Mouse (Mus musculus) liver, embryonic 15.5 days (tissue): ENCODE data around the gene Tagln3. TPM values are rescaled to one million over a fixed set of nuclear protein-coding genes. Genes with fewer than 3 reads are reported as not detected.

Experiments used
- ATAC-seq: fragments of 200-750 bp; cut with Nextera tagmentation; 2 replicates; pipeline ENCODE4 v1.8.0; 2017; ENCODE audit warnings: moderate number of reproducible peaks, mild to moderate bottlenecking, moderate library complexity; ENCODE audit not compliant: insufficient read depth
- H3K27ac ChIP-seq: fragments of 300-500 bp; sonication (generic); replicated peaks from 2 replicates; pipeline ENCODE4 v1.5.1; 2015; ENCODE audit warnings: mild to moderate bottlenecking, inconsistent platforms
- H3K27me3 ChIP-seq: fragments of 300-500 bp; sonication (generic); 2 replicates; pipeline ENCODE4 v1.6.1; 2015; ENCODE audit warnings: mild to moderate bottlenecking, inconsistent platforms
- H3K36me3 ChIP-seq: fragments of 300-500 bp; sonication (generic); replicated peaks from 2 replicates; pipeline ENCODE4 v1.6.1; 2015; ENCODE audit warnings: moderate library complexity, mild to moderate bottlenecking, inconsistent platforms
- H3K4me1 ChIP-seq: fragments of 300-500 bp; sonication (generic); replicated peaks from 2 replicates; pipeline ENCODE4 v1.6.1; 2015; ENCODE audit warnings: inconsistent platforms
- H3K4me2 ChIP-seq: fragments of 300-500 bp; sonication (generic); 2 replicates; pipeline ENCODE4 v1.6.1; 2015; ENCODE audit warnings: moderate library complexity, mild to moderate bottlenecking, inconsistent platforms
- H3K4me3 ChIP-seq: fragments of 300-500 bp; sonication (generic); replicated peaks from 2 replicates; pipeline ENCODE4 v1.5.1; 2015; ENCODE audit warnings: mild to moderate bottlenecking, inconsistent platforms
- H3K9ac ChIP-seq: fragments of 300-500 bp; sonication (generic); 2 replicates; pipeline ENCODE4 v1.6.1; 2015; ENCODE audit warnings: moderate library complexity, mild to moderate bottlenecking, inconsistent platforms
- H3K9me3 ChIP-seq: fragments of 300-500 bp; sonication (generic); replicated peaks from 2 replicates; pipeline ENCODE4 v1.6.1; 2016; ENCODE audit warnings: inconsistent platforms
- WGBS: fragments of 180-500 bp; shearing (Covaris S2); methylation state at CpG from one replicate; pipeline ENCODE4 v1.1.7; 2015; ENCODE audit warnings: mixed read lengths; ENCODE audit not compliant: insufficient replicate concordance; 5-methylcytosine and 5-hydroxymethylcytosine counted together
- polyA plus RNA-seq: library from polyadenylated mRNA; unstranded; fragments of >200 nt; fragmentation: Nextera tagmentation; extraction: Ambion mirVana; gene quantifications from 2 replicates; pipeline ENCODE4 v1.2.1, GENCODE M21; 2015

Gene Tagln3
- polyA plus RNA-seq, 1 experiment from 2014 or later: 0.38 TPM

DNA sequence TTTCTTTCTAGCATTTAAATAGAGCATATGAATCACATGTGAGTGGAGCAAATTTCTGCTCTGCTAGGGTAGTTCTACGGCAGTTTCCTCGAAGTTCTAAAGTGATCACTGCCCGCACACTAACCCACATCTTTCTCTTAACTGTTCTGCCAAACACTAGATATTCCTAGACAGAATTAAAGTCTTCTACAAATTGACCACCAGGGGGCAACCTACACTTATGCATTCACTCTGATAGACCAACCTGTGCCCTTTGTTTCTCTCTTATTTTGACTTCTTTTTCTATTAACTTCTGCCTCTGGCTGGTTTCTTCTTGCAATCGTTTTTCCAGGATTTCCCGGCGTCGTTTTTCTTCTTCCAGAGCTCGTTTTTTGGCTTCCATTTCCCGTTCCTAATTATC, 32.4 kb upstream of the Tagln3 start:
- Histone ChIP-seq H3K4me2 (no peak overlapping the region), H3K27me3 (no peaks in the 10 kb centered on the region), H3K36me3 (0 out of 2 replicates have a peak, but pooled peaks cover 1% of the 10 kb centered on the region), H3K9ac (no peak overlapping the region), H3K4me3 (no peak overlapping the region), H3K9me3 (no peaks in the 10 kb centered on the region), H3K27ac (no peak overlapping the region), H3K4me1 (no peaks in the 10 kb centered on the region; the same call in 1 of the 2 replicates)
- WGBS: 18% methylated on average over 9 of the region's 9 CpGs
- ATAC-seq: no peak

DNA sequence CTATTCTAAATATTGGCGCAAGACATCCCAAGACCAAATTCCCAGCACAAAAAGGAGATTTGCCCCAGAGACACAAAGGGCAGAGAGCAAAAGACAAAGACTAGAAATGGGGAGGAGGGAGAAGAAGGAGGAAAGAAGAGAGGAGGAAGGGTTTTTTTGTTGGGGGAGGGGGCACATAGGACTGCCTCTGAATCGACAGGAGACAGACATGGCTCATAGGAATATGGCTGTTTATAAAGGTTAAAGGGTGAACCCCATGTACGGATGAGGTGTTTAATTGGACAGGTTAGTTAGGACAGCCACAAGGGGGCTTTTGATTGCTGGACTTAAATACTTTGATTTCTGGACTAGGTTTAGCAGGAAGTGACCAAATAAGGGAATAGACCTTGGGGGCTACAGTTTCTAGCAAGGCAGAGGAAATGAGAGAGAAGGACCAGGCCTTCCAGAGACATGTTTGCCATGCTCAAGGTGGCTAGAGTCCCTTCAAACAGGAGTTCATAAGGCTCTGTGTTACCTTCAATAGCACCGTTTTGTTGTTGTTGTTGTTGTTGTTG, 19.3 kb upstream of the Tagln3 start:
- Histone ChIP-seq H3K9me3 (no peaks in the 10 kb centered on the region), H3K36me3 (peaks cover 3% of the 10 kb centered on the region; the same call in 1 of the 2 replicates), H3K27me3 (no peaks in the 10 kb centered on the region), H3K9ac (no peak overlapping the region), H3K4me3 (no peak overlapping the region), H3K4me1 (peaks cover 16% of the 10 kb centered on the region), H3K4me2 (peak overlapping the region; percentile 77; the same call in 1 of the 2 replicates), H3K27ac (no peak overlapping the region)
- no peak for ATAC-seq
- WGBS: 69% methylated on average over 4 of the region's 4 CpGs

DNA sequence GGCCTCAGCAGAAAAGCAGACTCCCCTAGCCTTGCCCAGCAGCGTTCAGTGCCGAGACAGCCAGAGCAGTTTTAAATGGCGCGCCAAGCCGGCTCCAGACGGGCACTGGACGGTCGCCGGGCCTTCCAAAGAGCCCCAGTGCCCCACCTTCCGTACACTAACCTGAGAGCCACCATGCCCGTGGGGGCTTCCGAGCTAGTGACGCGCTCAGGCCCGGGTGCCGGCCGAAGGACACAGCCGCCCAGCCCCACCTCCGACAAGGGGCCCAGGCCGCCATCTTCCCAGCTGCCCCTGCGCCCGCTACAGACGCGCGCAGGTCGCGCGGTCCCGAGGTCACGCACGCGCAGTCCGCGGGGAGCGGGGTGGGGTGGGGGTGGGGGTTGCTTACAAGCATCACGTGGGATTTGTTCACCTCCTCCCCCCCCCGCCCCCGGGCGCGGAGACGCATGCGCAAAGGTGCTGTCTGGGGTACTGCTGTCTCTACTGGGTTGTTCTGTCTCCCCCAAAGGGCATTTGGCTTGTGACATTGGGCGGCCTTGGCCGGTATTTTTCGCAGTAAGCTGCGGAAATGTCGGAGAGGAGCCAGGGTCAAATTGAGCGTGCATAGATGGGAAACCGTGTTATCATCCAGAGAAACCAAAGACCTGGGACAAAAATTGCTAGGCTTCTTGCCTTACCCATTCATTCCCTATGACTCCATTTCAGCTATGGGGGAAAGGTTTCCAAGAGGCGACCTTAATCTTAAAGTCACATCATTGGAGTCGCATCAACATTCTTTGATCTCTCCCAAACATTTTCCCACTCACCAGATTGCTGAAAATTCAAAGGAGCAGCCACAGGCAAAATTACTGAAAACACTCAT, 18.4 kb upstream of the Tagln3 start, which contains the start of gene Abhd10:
Abhd10 (minus strand) TSS at position 341 of the 862 bp plus-strand sequence.
- H3K4me2 ChIP-seq: peak within 1 kb of the TSS; percentile 77
- H3K27me3 ChIP-seq: no peaks in the 10 kb centered on the region
- peak within 1 kb of the TSS; percentile 83 for H3K27ac ChIP-seq
- ATAC-seq: peak; percentile 100
- H3K9ac ChIP-seq: peak within 1 kb of the TSS; percentile 90
- under 1% methylated on average over 51 of the region's 51 CpGs for WGBS
- H3K4me3 ChIP-seq: peak within 1 kb of the TSS; percentile 91
- peaks cover 22% of the 10 kb centered on the region for H3K4me1 ChIP-seq
- H3K9me3 ChIP-seq: no peaks in the 10 kb centered on the region
- peaks cover 3% of the 10 kb centered on the region; the same call in 1 of the 2 replicates for H3K36me3 ChIP-seq

- Histone ChIP-seq H3K9ac (no peak overlapping the region), H3K27me3 (no peaks in the 10 kb centered on the region), H3K4me2 (no peak overlapping the region), H3K36me3 (peaks cover 43% of the 10 kb centered on the region), H3K4me3 (no peak overlapping the region), H3K4me1 (peaks cover 15% of the 10 kb centered on the region), H3K9me3 (no peaks in the 10 kb centered on the region), H3K27ac (no peak overlapping the region)
- WGBS: 74% methylated on average over 8 of the region's 8 CpGs
- ATAC-seq: no peak
These were observed 13.5 kb upstream of the Tagln3 start for GRCm38 (mm10) chr16:45737880-45738279.

GRCm38 (mm10) chr16:45736724-45737123, 12.3 kb upstream of the Tagln3 start:
- no peak overlapping the region for H3K27ac ChIP-seq
- no peak overlapping the region for H3K9ac ChIP-seq
- peaks cover 49% of the 10 kb centered on the region for H3K36me3 ChIP-seq
- H3K4me3 ChIP-seq: no peak overlapping the region
- H3K4me1 ChIP-seq: peaks cover 15% of the 10 kb centered on the region
- 67% methylated on average over 3 of the region's 3 CpGs for WGBS
- H3K9me3 ChIP-seq: no peaks in the 10 kb centered on the region
- H3K27me3 ChIP-seq: no peaks in the 10 kb centered on the region
- no peak overlapping the region for H3K4me2 ChIP-seq
- no peak for ATAC-seq

DNA sequence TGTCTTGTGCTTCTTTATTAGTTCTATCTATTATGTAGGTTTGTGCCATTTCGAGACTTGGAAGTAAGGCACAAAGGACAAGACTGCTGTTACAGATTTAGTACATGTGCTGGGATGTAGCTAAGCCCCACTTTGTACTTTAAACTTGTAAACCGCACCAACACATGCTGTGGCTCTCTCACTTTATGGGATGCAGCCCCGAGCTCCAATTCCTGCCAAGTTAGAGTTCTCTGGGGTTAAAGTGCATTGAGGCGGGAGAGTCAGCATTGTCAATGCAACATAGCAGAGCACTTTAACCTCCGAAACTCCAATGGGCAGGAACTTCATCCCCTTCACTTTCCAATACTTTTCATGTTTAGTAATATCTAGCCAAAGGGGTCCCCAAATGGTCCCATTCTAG, 4.8 kb upstream of the Tagln3 start:
- Histone ChIP-seq H3K4me1 (peaks cover 7% of the 10 kb centered on the region; the same call in 1 of the 2 replicates), H3K4me3 (no peak overlapping the region), H3K9me3 (no peaks in the 10 kb centered on the region), H3K27me3 (peaks cover 15% of the 10 kb centered on the region), H3K4me2 (no peak overlapping the region), H3K27ac (no peak overlapping the region), H3K36me3 (peaks cover 28% of the 10 kb centered on the region), H3K9ac (no peak overlapping the region)
- WGBS: 67% methylated on average over 5 of the region's 5 CpGs
- ATAC-seq: no peak

- H3K4me2 ChIP-seq: peak overlapping the region; percentile 61
- peaks cover 4% of the 10 kb centered on the region; the same call in 1 of the 2 replicates for H3K36me3 ChIP-seq
- peaks cover 26% of the 10 kb centered on the region for H3K27me3 ChIP-seq
- H3K9ac ChIP-seq: no peak overlapping the region
- H3K27ac ChIP-seq: no peak overlapping the region
- H3K4me1 ChIP-seq: peaks cover 11% of the 10 kb centered on the region; the same call in 1 of the 2 replicates
- no peaks in the 10 kb centered on the region for H3K9me3 ChIP-seq
- no peak for ATAC-seq
- H3K4me3 ChIP-seq: peak overlapping the region; percentile 36
- WGBS: 7% methylated on average over 10 of the region's 10 CpGs
These were observed 314 bp upstream of the Tagln3 start for GRCm38 (mm10) chr16:45724742-45725102.

- Histone ChIP-seq H3K4me3 (no peak overlapping the region), H3K9ac (no peak overlapping the region), H3K4me1 (peaks cover 11% of the 10 kb centered on the region; the same call in 1 of the 2 replicates), H3K9me3 (no peaks in the 10 kb centered on the region), H3K4me2 (no peak overlapping the region; the same call in 1 of the 2 replicates), H3K27ac (no peak overlapping the region), H3K36me3 (0 out of 2 replicates have a peak, but pooled peaks cover 2% of the 10 kb centered on the region), H3K27me3 (peaks cover 26% of the 10 kb centered on the region)
- ATAC-seq: no peak
- 57% methylated on average over 6 of the region's 6 CpGs for WGBS
These were observed 1.1 kb downstream of the Tagln3 start for GRCm38 (mm10) chr16:45723172-45723901.

DNA sequence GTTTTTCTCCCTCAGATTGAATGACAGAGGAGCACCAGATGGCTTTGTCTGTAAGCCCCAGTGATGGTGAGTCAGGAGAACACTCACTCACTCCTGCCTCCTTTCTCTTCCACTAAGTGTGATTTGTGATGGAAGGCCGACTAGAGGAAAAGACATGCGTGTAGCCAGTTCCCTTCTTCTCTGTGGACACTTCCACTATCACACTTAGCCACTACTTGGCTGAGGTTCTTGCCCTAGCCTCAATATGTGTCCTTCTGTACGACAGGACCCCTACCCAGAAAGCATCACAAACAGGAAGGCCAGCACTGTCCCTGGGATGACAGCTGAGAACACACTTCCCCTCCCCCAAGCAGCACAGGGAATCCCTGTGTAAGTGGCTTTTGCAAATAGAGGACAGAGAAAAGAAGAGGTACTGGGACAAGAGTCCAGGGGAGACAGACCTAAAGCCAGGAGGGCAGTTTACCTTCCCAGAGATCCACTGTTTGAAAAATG, 1.9 kb downstream of the Tagln3 start:
- ATAC-seq: no peak
- no peak overlapping the region for H3K4me2 ChIP-seq

GRCm38 (mm10) chr16:45720022-45720630, 4.3 kb downstream of the Tagln3 start:
- no peak overlapping the region for H3K4me3 ChIP-seq
- no peaks in the 10 kb centered on the region for H3K9me3 ChIP-seq
- no peak overlapping the region for H3K4me2 ChIP-seq
- no peak overlapping the region for H3K9ac ChIP-seq
- no peaks in the 10 kb centered on the region for H3K36me3 ChIP-seq
- WGBS: 60% methylated on average over 10 of the region's 10 CpGs
- H3K27ac ChIP-seq: no peak overlapping the region
- peaks cover 20% of the 10 kb centered on the region for H3K27me3 ChIP-seq
- peaks cover 11% of the 10 kb centered on the region; the same call in 1 of the 2 replicates for H3K4me1 ChIP-seq
- no peak for ATAC-seq

More for the DNA sequence above, 1.9 kb downstream of the Tagln3 start:
- peaks cover 11% of the 10 kb centered on the region; the same call in 1 of the 2 replicates for H3K4me1 ChIP-seq
- H3K36me3 ChIP-seq: no peaks in the 10 kb centered on the region
- H3K9ac ChIP-seq: no peak overlapping the region
- H3K27me3 ChIP-seq: peaks cover 26% of the 10 kb centered on the region
- no peaks in the 10 kb centered on the region for H3K9me3 ChIP-seq
- 46% methylated on average over 3 of the region's 3 CpGs for WGBS
- H3K4me3 ChIP-seq: no peak overlapping the region
- H3K27ac ChIP-seq: no peak overlapping the region
